Mouse (Mus musculus): ENCODE results near the gene Gm5431.

DNA sequence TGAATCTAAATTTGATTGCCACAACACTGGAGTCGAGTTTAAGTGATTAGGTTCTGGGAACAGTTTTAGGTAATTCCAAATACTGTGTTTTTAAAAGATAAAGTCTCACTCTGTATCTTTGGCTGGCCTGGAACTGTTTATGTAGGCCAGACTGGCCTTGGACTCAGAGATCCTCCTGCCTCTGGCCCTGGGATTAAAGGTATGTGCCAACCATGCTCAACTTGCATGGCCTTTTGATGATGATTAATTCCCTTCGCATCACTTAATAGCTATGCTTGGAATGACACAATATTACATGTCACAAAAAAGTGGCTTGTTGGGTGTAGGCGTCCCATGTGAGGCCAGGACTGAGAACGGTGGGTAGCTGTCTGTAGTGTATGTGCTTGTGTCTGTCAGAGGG is 49.8 kb downstream of the Gm5431 start:
- TF ChIP-seq POLR2A (IDR thresholded peaks at IDR 0.05; ENCODE audit: insufficient read depth, low read length), result no peak
- no peak for TF ChIP-seq CTCF (IDR thresholded peaks at IDR 0.05; ENCODE audit: low read depth, low read length)
- no peak for TF ChIP-seq EP300 (IDR thresholded peaks at IDR 0.05; ENCODE audit: insufficient read depth, low read depth, low read length)

Data from ES-Bruce4 (cell line).